Mouse (Mus musculus) olfactory bulb, adult 2 months (tissue): ENCODE measurements at regions not wholly inside any gene's neighbourhood (a gene's known extent, or its start where the extent isn't known, plus 50 kb on each side); places are given as distances from the start of the nearest gene placed in this dataset.
"Not testable (repeated sequence)": the region's sequence is repeated elsewhere in the genome, so short reads cannot be mapped to it uniquely, and the experiment has no call there.

Experiments
- H3K27ac ChIP-seq: fragments of 200-500 bp; 2 replicates; pipeline ENCODE4 v1.5.1; 2012; ENCODE audit warnings: low read depth, low read length; ENCODE audit not compliant: insufficient read depth
- H3K4me1 ChIP-seq: fragments of 200-500 bp; 2 replicates; pipeline ENCODE4 v1.6.1; 2012; ENCODE audit warnings: low read length; ENCODE audit not compliant: control insufficient read depth, insufficient read depth
- H3K4me3 ChIP-seq: fragments of 200-500 bp; 2 replicates; pipeline ENCODE4 v1.5.1; 2012; ENCODE audit warnings: mild to moderate bottlenecking, low read depth, low read length, moderate library complexity; ENCODE audit not compliant: insufficient read depth
- CTCF ChIP-seq: fragments of 200-500 bp; IDR thresholded peaks from 2 replicates; pipeline ENCODE4 v1.5.1; 2012; ENCODE audit warnings: low read depth, mild to moderate bottlenecking, low read length, moderate library complexity; ENCODE audit not compliant: insufficient read depth
- POLR2A ChIP-seq: fragments of 200-500 bp; IDR thresholded peaks from 2 replicates; pipeline ENCODE4 v1.6.1; 2012; ENCODE audit warnings: mild to moderate bottlenecking, low read depth, low read length, moderate library complexity; ENCODE audit not compliant: insufficient read depth
- WGBS: fragments of 180-500 bp; shearing (Covaris S2); methylation state at CpG from one replicate; pipeline ENCODE4 v1.1.7; 2018; 5-methylcytosine and 5-hydroxymethylcytosine counted together

GRCm38 (mm10) chr12:77867947-77868495 lies 326.0 kb upstream of the Gm6657 start:
- no peak overlapping the region for H3K4me3 ChIP-seq
- H3K4me1 ChIP-seq = no peaks in the 10 kb centered on the region
- no peak overlapping the region for H3K27ac ChIP-seq
- WGBS = 69% methylated on average over 4 of the region's 4 CpGs
- TF ChIP-seq POLR2A (no peak), CTCF (no peak)

GRCm38 (mm10) chr12:77869296-77869695 lies 324.7 kb upstream of the Gm6657 start:
- Histone ChIP-seq H3K4me3 (no peak overlapping the region), H3K27ac (no peak overlapping the region), H3K4me1 (no peaks in the 10 kb centered on the region)
- 73% methylated on average over 3 of the region's 3 CpGs for WGBS
- TF ChIP-seq CTCF = no peak
- TF ChIP-seq POLR2A = no peak

GRCm38 (mm10) chr12:77887335-77887734 lies 306.7 kb upstream of the Gm6657 start:
- 86% methylated on average over 2 of the region's 2 CpGs for WGBS
- Histone ChIP-seq H3K4me1 (no peaks in the 10 kb centered on the region), H3K27ac (no peak overlapping the region), H3K4me3 (no peak overlapping the region)
- TF ChIP-seq CTCF (no peak), POLR2A (no peak)

GRCm38 (mm10) chr12:77891452-77891851 lies 302.6 kb upstream of the Gm6657 start:
- TF ChIP-seq POLR2A (no peak), CTCF (no peak)
- 97% methylated on average over 6 of the region's 6 CpGs for WGBS

GRCm38 (mm10) chr12:77894238-77894637 lies 299.8 kb upstream of the Gm6657 start:
- Histone ChIP-seq H3K4me3 (no peak overlapping the region), H3K27ac (no peak overlapping the region), H3K4me1 (no peaks in the 10 kb centered on the region)
- TF ChIP-seq POLR2A = no peak
- TF ChIP-seq CTCF = no peak

More at GRCm38 (mm10) chr12:77891452-77891851, 302.6 kb upstream of the Gm6657 start:
- H3K27ac ChIP-seq = no peak overlapping the region
- no peaks in the 10 kb centered on the region for H3K4me1 ChIP-seq
- no peak overlapping the region for H3K4me3 ChIP-seq

- Histone ChIP-seq H3K4me3 (no peak overlapping the region), H3K4me1 (no peaks in the 10 kb centered on the region), H3K27ac (no peak overlapping the region)
- WGBS = 77% methylated on average over 2 of the region's 2 CpGs
- TF ChIP-seq CTCF = no peak
- TF ChIP-seq POLR2A = no peak
Measured at GRCm38 (mm10) chr12:77895508-77895907, 298.5 kb upstream of the Gm6657 start.

GRCm38 (mm10) chr12:77898974-77899373 lies 295.1 kb upstream of the Gm6657 start:
- 88% methylated on average over 2 of the region's 2 CpGs for WGBS
- not testable (repeated sequence) for H3K4me1 ChIP-seq, H3K27ac ChIP-seq, H3K4me3 ChIP-seq

GRCm38 (mm10) chr12:77901254-77901653 lies 292.8 kb upstream of the Gm6657 start:
- H3K4me3 ChIP-seq = no peak overlapping the region
- H3K27ac ChIP-seq = no peak overlapping the region
- TF ChIP-seq CTCF (no peak), POLR2A (no peak)
- WGBS = 58% methylated on average over 1 of the region's 1 CpGs
- H3K4me1 ChIP-seq = no peaks in the 10 kb centered on the region

GRCm38 (mm10) chr12:77912863-77913554 lies 281.0 kb upstream of the Gm6657 start:
- TF ChIP-seq CTCF (no peak), POLR2A (no peak)
- Histone ChIP-seq H3K4me1 (no peaks in the 10 kb centered on the region), H3K27ac (no peak overlapping the region), H3K4me3 (no peak overlapping the region)
- 52% methylated on average over 4 of the region's 4 CpGs for WGBS
